8 mouse cellular contexts compared by ENCODE assay signal in the genomic region with DNA sequence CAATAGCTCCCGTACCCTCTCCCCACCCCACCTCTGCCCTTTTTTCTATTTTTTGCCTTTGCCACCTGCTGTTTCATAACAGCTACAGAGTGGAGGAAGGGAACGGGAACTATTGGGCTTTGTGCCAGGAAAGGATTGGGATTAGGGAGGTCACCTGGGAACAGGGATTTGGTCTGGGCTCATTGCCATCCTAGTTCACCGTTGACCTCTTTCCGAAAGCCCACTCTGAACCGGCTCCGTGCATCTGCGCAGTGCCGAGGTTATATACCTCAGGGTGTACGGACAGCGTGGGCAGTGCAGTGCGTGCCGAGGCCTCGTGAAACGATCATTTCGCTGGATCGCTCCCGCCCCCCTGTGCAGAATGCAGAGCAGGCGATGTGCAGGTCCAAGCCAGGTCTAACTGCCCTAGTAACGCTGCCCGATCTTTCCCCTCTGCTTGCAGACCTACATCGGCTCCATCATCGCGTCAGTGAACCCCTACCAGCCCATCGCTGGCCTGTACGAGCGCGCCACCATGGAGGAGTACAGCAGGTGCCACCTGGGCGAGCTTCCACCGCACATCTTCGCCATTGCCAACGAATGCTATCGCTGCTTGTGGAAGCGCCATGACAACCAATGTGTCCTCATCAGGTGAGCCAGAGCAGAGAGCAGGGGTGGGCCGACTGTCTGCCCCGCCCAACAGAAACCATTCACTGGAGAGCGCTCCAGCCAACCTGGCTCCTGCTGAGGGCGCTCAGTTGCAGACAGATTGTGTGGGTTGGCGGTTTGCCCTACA.
DNase-seq lines count a peak whose midpoint lies in the region; ATAC-seq and TF ChIP-seq lines count a peak whose summit lies in the region.

No protein-coding gene starts in this region.

- H3K4me3 ChIP-seq in gastrocnemius, adult 2 months = peak overlapping the region; percentile 38
- H3K4me3 ChIP-seq in kidney, embryonic 15.5 days (replicated peaks) = no peak overlapping the region
- H3K4me3 ChIP-seq in liver, embryonic 15.5 days (replicated peaks) = no peak overlapping the region
- no peak overlapping the region for H3K4me3 ChIP-seq in stomach, embryonic 16.5 days (replicated peaks; ENCODE audit: low read length)
- H3K4me3 ChIP-seq in lung, adult 2 months (replicated peaks; ENCODE audit: extremely low read depth, low read depth, low read length) = no peak overlapping the region

- peaks cover 33% of the 10 kb centered on the region for H3K4me1 ChIP-seq in kidney, embryonic 15.5 days
- H3K4me1 ChIP-seq in liver, embryonic 15.5 days (replicated peaks) = no peaks in the 10 kb centered on the region; the same call in 1 of the 2 replicates
- H3K4me1 ChIP-seq in stomach, embryonic 16.5 days (ENCODE audit: control insufficient read depth, insufficient read depth, low read length) = peaks cover 11% of the 10 kb centered on the region; the same call in 1 of the 2 replicates
- H3K4me1 ChIP-seq in lung, adult 2 months (ENCODE audit: control insufficient read depth, insufficient read depth, low read length) = peaks cover 2% of the 10 kb centered on the region; the same call in 1 of the 2 replicates

- no peaks in the 10 kb centered on the region for H3K27me3 ChIP-seq in kidney, embryonic 15.5 days
- no peaks in the 10 kb centered on the region for H3K27me3 ChIP-seq in liver, embryonic 15.5 days
- H3K27me3 ChIP-seq in stomach, embryonic 16.5 days (ENCODE audit: control insufficient read depth, insufficient read depth, low read length) = no peaks in the 10 kb centered on the region

- WGBS in kidney, embryonic 15.5 days = 69% methylated on average over 38 of the region's 38 CpGs
- 76% methylated on average over 38 of the region's 38 CpGs for WGBS in liver, embryonic 15.5 days (ENCODE audit: insufficient replicate concordance)
- 75% methylated on average over 38 of the region's 38 CpGs for WGBS in stomach, embryonic 16.5 days
- 85% methylated on average over 38 of the region's 38 CpGs for WGBS in lung, adult 2 months

- H3K36me3 ChIP-seq in kidney, embryonic 15.5 days = peaks cover 17% of the 10 kb centered on the region
- no peaks in the 10 kb centered on the region for H3K36me3 ChIP-seq in liver, embryonic 15.5 days (replicated peaks)
- no peaks in the 10 kb centered on the region for H3K36me3 ChIP-seq in stomach, embryonic 16.5 days (ENCODE audit: control insufficient read depth, insufficient read depth, low read length)

- no peaks in the 10 kb centered on the region for H3K9me3 ChIP-seq in kidney, embryonic 15.5 days (replicated peaks)
- no peaks in the 10 kb centered on the region for H3K9me3 ChIP-seq in liver, embryonic 15.5 days (replicated peaks)
- H3K9me3 ChIP-seq in stomach, embryonic 16.5 days (replicated peaks; ENCODE audit: control insufficient read depth, low read length) = no peaks in the 10 kb centered on the region

- ATAC-seq in kidney, embryonic 15.5 days (replicated peaks; ENCODE audit: low FRiP score) = peak; percentile 46; the same call in 1 of the 2 replicates
- peak; percentile 78 for ATAC-seq in liver, embryonic 15.5 days (ENCODE audit: insufficient read depth)
- peak; percentile 27; the same call in 1 of the 2 replicates for ATAC-seq in stomach, embryonic 16.5 days (ENCODE audit: insufficient read depth, low FRiP score)

- intact Hi-C loops in gastrocnemius, adult 2 months (cut with DNase I) = no loop called here
- intact Hi-C loops in gastrocnemius, postnatal 36 days (cut with DNase I) = no loop called here

- no peak overlapping the region for H3K9ac ChIP-seq in kidney, embryonic 15.5 days
- no peak overlapping the region for H3K9ac ChIP-seq in liver, embryonic 15.5 days
- H3K9ac ChIP-seq in stomach, embryonic 16.5 days (ENCODE audit: low read length) = no peak overlapping the region

- TF ChIP-seq CTCF in gastrocnemius, adult 2 months (IDR thresholded peaks at IDR 0.05) = no peak
- no peak for TF ChIP-seq CTCF in lung, adult 2 months (IDR thresholded peaks at IDR 0.05; ENCODE audit: insufficient read depth, low read length)

- DNase-seq in gastrocnemius, adult 2 months = no peak
- DNase-seq in gastrocnemius, postnatal 36 days = no peak
- peak; percentile 92 for DNase-seq in cerebellum, postnatal 14 days
- no peak for DNase-seq in lung, adult 2 months
- no peak for DNase-seq in urinary bladder, adult 18-20 months (ENCODE audit: low spot score in 2 of 2)

- no peak for TF ChIP-seq POLR2A in lung, adult 2 months (IDR thresholded peaks at IDR 0.05; ENCODE audit: borderline replicate concordance, extremely low read depth, low read depth, low read length)

- no peak overlapping the region for H3K27ac ChIP-seq in gastrocnemius, adult 2 months
- H3K27ac ChIP-seq in kidney, embryonic 15.5 days = no peak overlapping the region
- no peak overlapping the region for H3K27ac ChIP-seq in liver, embryonic 15.5 days (replicated peaks)
- H3K27ac ChIP-seq in stomach, embryonic 16.5 days (ENCODE audit: low read length) = no peak overlapping the region

- no peak overlapping the region for H3K4me2 ChIP-seq in kidney, embryonic 15.5 days
- no peak overlapping the region for H3K4me2 ChIP-seq in liver, embryonic 15.5 days
- no peak overlapping the region for H3K4me2 ChIP-seq in stomach, embryonic 16.5 days (ENCODE audit: low read depth, low read length)

Comparison
In these comparisons a context has a peak if more than half of its experiments do, and no peak if none do; other contexts are left out.
1. DNase-seq: peak in cerebellum, postnatal 14 days (2 of 2); none in gastrocnemius, adult 2 months (single experiment), gastrocnemius, postnatal 36 days (0 of 2), lung, adult 2 months (single experiment) and urinary bladder, adult 18-20 months (0 of 2).
2. ATAC-seq: peak in every context shown above with its lines; median percentile 78 in liver, embryonic 15.5 days; 46 in kidney, embryonic 15.5 days; 27 in stomach, embryonic 16.5 days.